Mouse (Mus musculus) MEL (cell line): ENCODE results near the gene Gdf3. TPM values are rescaled to one million over a fixed set of nuclear protein-coding genes. Genes with fewer than 3 reads are reported as not detected.
A peak's percentile ranks its signal among the peaks of the same experiment; 100 is the strongest.

Source experiments
- DNase-seq: peaks from one replicate; pipeline ENCODE4 v3.0.0; 2011; ENCODE audit warnings: low read depth, low spot score
- H3K27ac ChIP-seq: 2 replicates; pipeline ENCODE4 v1.5.1; 2012; ENCODE audit warnings: low read depth, mild to moderate bottlenecking, control low read depth, low read length, moderate library complexity; ENCODE audit not compliant: control insufficient read depth
- H3K27me3 ChIP-seq, 2 experiments: fragments of 150-350 bp in 1 of 2; sonication (generic) in 1 of 2; 2 replicates each; pipeline ENCODE4 v1.6.1; 2012; ENCODE audit warnings: low read length in 2 of 2, mild to moderate bottlenecking in 2 of 2, improper control_type of control experiment in 1 of 2, moderate library complexity in 1 of 2; ENCODE audit not compliant: insufficient read depth in 2 of 2, control insufficient read depth in 1 of 2
- H3K36me3 ChIP-seq, 2 experiments: 2 replicates each; pipeline ENCODE4 v1.6.1; 2012 to 2014; ENCODE audit warnings: low read length in 2 of 2, improper control_type of control experiment in 1 of 2, inconsistent platforms in 1 of 2, mild to moderate bottlenecking in 1 of 2; ENCODE audit not compliant: insufficient read depth in 2 of 2, control insufficient read depth in 1 of 2
- H3K4me1 ChIP-seq, 2 experiments: fragments of 150-350 bp in 1 of 2; sonication (generic) in 1 of 2; 2 replicates each; pipeline ENCODE4 v1.6.1; 2012; ENCODE audit warnings: low read length in 2 of 2, improper control_type of control experiment in 1 of 2, mild to moderate bottlenecking in 1 of 2; ENCODE audit not compliant: insufficient read depth in 2 of 2, control insufficient read depth in 1 of 2
- H3K4me3 ChIP-seq, 2 experiments: fragments of 150-350 bp in 1 of 2; sonication (generic) in 1 of 2; 2 replicates each; pipeline ENCODE4 v1.5.1; 2012; ENCODE audit warnings: low read depth in 2 of 2, low read length in 2 of 2, mild to moderate bottlenecking in 2 of 2, moderate library complexity in 2 of 2, control low read depth in 1 of 2, improper control_type of control experiment in 1 of 2; ENCODE audit not compliant: control insufficient read depth in 1 of 2, insufficient read depth in 1 of 2
- H3K79me2 ChIP-seq: 2 replicates; pipeline ENCODE4 v1.6.1; 2012; ENCODE audit warnings: mild to moderate bottlenecking, low read length, moderate library complexity; ENCODE audit not compliant: control insufficient read depth, poor library complexity, insufficient read depth
- H3K9ac ChIP-seq: 2 replicates; pipeline ENCODE4 v1.6.1; 2012; ENCODE audit warnings: low read depth, mild to moderate bottlenecking, control low read depth, low read length, moderate library complexity; ENCODE audit not compliant: control insufficient read depth, poor library complexity, severe bottlenecking
- H3K9me3 ChIP-seq: fragments of 150-350 bp; sonication (generic); replicated peaks from 2 replicates; pipeline ENCODE4 v1.6.1; 2012; ENCODE audit warnings: mild to moderate bottlenecking, low read length, improper control_type of control experiment, moderate library complexity; ENCODE audit not compliant: insufficient read depth
- BHLHE40 ChIP-seq: IDR thresholded peaks from 2 replicates; pipeline ENCODE4 v1.6.1; 2012; ENCODE audit warnings: low read depth, mild to moderate bottlenecking, inconsistent platforms, low read length, improper control_type of control experiment, borderline replicate concordance
- CHD2 ChIP-seq: IDR thresholded peaks from 2 replicates; pipeline ENCODE4 v1.6.1; 2011; ENCODE audit warnings: low read length, improper control_type of control experiment
- GABPA ChIP-seq: IDR thresholded peaks from 2 replicates; pipeline ENCODE4 v1.6.1; 2012; ENCODE audit warnings: low read depth, mild to moderate bottlenecking, inconsistent platforms, low read length, improper control_type of control experiment, moderate library complexity
- MAFK ChIP-seq: IDR thresholded peaks from 2 replicates; pipeline ENCODE4 v1.6.1; 2011; ENCODE audit warnings: low read depth, mild to moderate bottlenecking, low read length, improper control_type of control experiment, borderline replicate concordance
- MAZ ChIP-seq: IDR thresholded peaks from 2 replicates; pipeline ENCODE4 v1.6.1; 2012; ENCODE audit warnings: low read depth, mild to moderate bottlenecking, inconsistent platforms, low read length, improper control_type of control experiment
- MEF2A ChIP-seq: IDR thresholded peaks from 2 replicates; pipeline ENCODE4 v1.6.1; 2014; ENCODE audit warnings: low read depth, mild to moderate bottlenecking, inconsistent platforms, low read length, improper control_type of control experiment; ENCODE audit not compliant: poor library complexity, insufficient replicate concordance, severe bottlenecking; ENCODE audit errors: extremely low read depth
- NELFE ChIP-seq: IDR thresholded peaks from 2 replicates; pipeline ENCODE4 v1.6.1; 2011; ENCODE audit warnings: low read depth, low read length, improper control_type of control experiment
- NRF1 ChIP-seq: IDR thresholded peaks from 2 replicates; pipeline ENCODE4 v1.6.1; 2014; ENCODE audit warnings: low read depth, mild to moderate bottlenecking, inconsistent platforms, low read length, improper control_type of control experiment, moderate library complexity; ENCODE audit not compliant: poor library complexity, insufficient read depth, severe bottlenecking
- POLR2A ChIP-seq, 2 experiments: IDR thresholded peaks; 2 replicates each; pipeline ENCODE4 v1.6.1; 2011 to 2012; ENCODE audit warnings: low read length in 2 of 2, mild to moderate bottlenecking in 2 of 2, control low read depth in 1 of 2, improper control_type of control experiment in 1 of 2, low read depth in 1 of 2, moderate library complexity in 1 of 2; ENCODE audit not compliant: control insufficient read depth in 1 of 2, insufficient read depth in 1 of 2, poor library complexity in 1 of 2
- SIN3A ChIP-seq: IDR thresholded peaks from 2 replicates; pipeline ENCODE4 v1.6.1; 2012; ENCODE audit warnings: low read length, improper control_type of control experiment, inconsistent platforms
- TBP ChIP-seq: IDR thresholded peaks from 2 replicates; pipeline ENCODE4 v1.8.0; 2011; ENCODE audit warnings: low read depth, low read length, improper control_type of control experiment
- USF1 ChIP-seq: IDR thresholded peaks from 2 replicates; pipeline ENCODE4 v1.6.1; 2014; ENCODE audit warnings: low read depth, mild to moderate bottlenecking, inconsistent platforms, low read length, improper control_type of control experiment, moderate library complexity
- ZC3H11A ChIP-seq: IDR thresholded peaks from 2 replicates; pipeline ENCODE4 v1.6.1; 2012; ENCODE audit warnings: low read depth, mild to moderate bottlenecking, inconsistent platforms, low read length, improper control_type of control experiment
- polyA plus RNA-seq, 2 experiments: library from polyadenylated mRNA; stranded (reverse) in 1 of 2; unstranded in 1 of 2; fragments of >175 nt in 1 of 2; fragments of >200 nt in 1 of 2; gene quantifications; 2 replicates each; pipeline versions ENCODE4 v1.2.1 to v1.2.4; 2012; ENCODE audit warnings: low replicate concordance in 2 of 2, low read depth in 1 of 2; ENCODE audit not compliant: insufficient read length in 2 of 2, insufficient read depth in 1 of 2, missing spikeins in 1 of 2
- total RNA-seq: library from RNA; depleted of rRNA; stranded (reverse); fragments of 300-350 nt; gene quantifications from 2 replicates; pipeline ENCODE4 v1.2.3, GENCODE M21; 2012

Gdf3 gene
- total and polyA plus RNA-seq, 3 experiments: 42.8 to 50.2 TPM; not detected in 1

GRCm38 (mm10) chr6:122591027-122591758 is 18.7 kb downstream of the Gdf3 start:
- no peak for TF ChIP-seq MAFK

GRCm38 (mm10) chr6:122579086-122579485 is 30.8 kb downstream of the Gdf3 start:
- Histone ChIP-seq H3K9ac (no peak overlapping the region), H3K36me3 (peaks cover 0 to 9% of the 10 kb centered on the region in 2 experiments; a peak in 2 of 4 replicates), H3K27me3 (no peaks in the 10 kb centered on the region), H3K4me3 (no peak overlapping the region), H3K4me1 (peaks cover 14 to 19% of the 10 kb centered on the region in 2 experiments), H3K79me2 (no peaks in the 10 kb centered on the region), H3K27ac (no peak overlapping the region), H3K9me3 (no peaks in the 10 kb centered on the region)
- DNase-seq: no peak
- TF ChIP-seq ZC3H11A (no peak), USF1 (no peak), CHD2 (no peak), MEF2A (no peak)

More at GRCm38 (mm10) chr6:122591027-122591758, 18.7 kb downstream of the Gdf3 start:
- no peak for DNase-seq
- Histone ChIP-seq H3K27ac (no peak overlapping the region), H3K9ac (no peak overlapping the region), H3K9me3 (no peaks in the 10 kb centered on the region), H3K79me2 (no peaks in the 10 kb centered on the region), H3K36me3 (peaks cover 0 to 3% of the 10 kb centered on the region in 2 experiments; a peak in 1 of 4 replicates), H3K4me1 (no peaks in the 10 kb centered on the region), H3K27me3 (no peaks in the 10 kb centered on the region), H3K4me3 (no peak overlapping the region)

GRCm38 (mm10) chr6:122577030-122577429 is 32.9 kb downstream of the Gdf3 start:
- TF ChIP-seq CHD2: no peak
- TF ChIP-seq TBP: no peak
- TF ChIP-seq NELFE: no peak
- no peak for TF ChIP-seq MAZ
- TF ChIP-seq POLR2A (IDR thresholded peaks at IDR 0.05; ENCODE audit: control insufficient read depth in 1 of 2, insufficient read depth in 1 of 2, low read depth in 1 of 2, low read length in 2 of 2, poor library complexity in 1 of 2): no peak
- TF ChIP-seq SIN3A: no peak
- TF ChIP-seq GABPA: no peak
- no peak for TF ChIP-seq NRF1
- no peak for TF ChIP-seq BHLHE40
- H3K9me3 ChIP-seq: no peaks in the 10 kb centered on the region
- peaks cover 19% of the 10 kb centered on the region in 2 experiments for H3K4me1 ChIP-seq
- H3K27ac ChIP-seq: no peak overlapping the region
- peak; percentile 18 for DNase-seq
- H3K79me2 ChIP-seq: no peaks in the 10 kb centered on the region
- H3K27me3 ChIP-seq: no peaks in the 10 kb centered on the region
- no peak overlapping the region for H3K4me3 ChIP-seq
- peaks cover 0 to 9% of the 10 kb centered on the region in 2 experiments; a peak in 2 of 4 replicates for H3K36me3 ChIP-seq
- H3K9ac ChIP-seq: no peak overlapping the region
